Mouse (Mus musculus) hindbrain, embryonic 11.5 days (tissue): Measurements from ENCODE around the gene Gm20403. TPM values are rescaled to one million over a fixed set of nuclear protein-coding genes. Genes with fewer than 3 reads are reported as not detected.
"Not testable (repeated sequence)": the region's sequence is repeated elsewhere in the genome, so short reads cannot be mapped to it uniquely, and the experiment has no call there.

Source experiments
- ATAC-seq: fragments of 200-750 bp; cut with Nextera tagmentation; 2 replicates; pipeline ENCODE4 v1.8.0; 2017; ENCODE audit warnings: mild to moderate bottlenecking, moderate TSS enrichment, moderate library complexity; ENCODE audit not compliant: low FRiP score
- DNase-seq: peaks from one replicate; pipeline ENCODE4 v3.0.0-alpha.2; 2015; ENCODE audit warnings: low spot score
- H3K27ac ChIP-seq: fragments of 300-500 bp; sonication (generic); 2 replicates; pipeline ENCODE4 v1.5.1; 2014; ENCODE audit warnings: mild to moderate bottlenecking, low read depth, low read length
- H3K27me3 ChIP-seq: fragments of 300-500 bp; sonication (generic); 2 replicates; pipeline ENCODE4 v1.6.1; 2014; ENCODE audit warnings: mild to moderate bottlenecking, low read length, moderate library complexity, mixed read lengths; ENCODE audit not compliant: control insufficient read depth, insufficient read depth
- H3K36me3 ChIP-seq: fragments of 300-500 bp; sonication (generic); 2 replicates; pipeline ENCODE4 v1.6.1; 2014; ENCODE audit warnings: mild to moderate bottlenecking, low read length, moderate library complexity, mixed read lengths; ENCODE audit not compliant: control insufficient read depth, insufficient read depth
- H3K4me1 ChIP-seq: fragments of 300-500 bp; sonication (generic); replicated peaks from 2 replicates; pipeline ENCODE4 v1.6.1; 2014; ENCODE audit warnings: low read length, mixed read lengths; ENCODE audit not compliant: control insufficient read depth, insufficient read depth
- H3K4me2 ChIP-seq: fragments of 300-500 bp; sonication (generic); replicated peaks from 2 replicates; pipeline ENCODE4 v1.6.1; 2014; ENCODE audit warnings: mild to moderate bottlenecking, low read depth, low read length
- H3K4me3 ChIP-seq: fragments of 300-500 bp; sonication (generic); 2 replicates; pipeline ENCODE4 v1.5.1; 2014; ENCODE audit warnings: low read depth, low read length
- H3K9ac ChIP-seq: fragments of 300-500 bp; sonication (generic); 2 replicates; pipeline ENCODE4 v1.6.1; 2014; ENCODE audit warnings: low read depth, low read length
- H3K9me3 ChIP-seq: fragments of 300-500 bp; sonication (generic); 2 replicates; pipeline ENCODE4 v1.6.1; 2016; ENCODE audit warnings: low read length; ENCODE audit not compliant: control insufficient read depth
- WGBS: fragments of 180-500 bp; shearing (Covaris S2); extraction: QIAGEN DNeasy Blood & Tissue Kit; methylation state at CpG from one replicate; pipeline ENCODE4 v1.1.7; 2014; 5-methylcytosine and 5-hydroxymethylcytosine counted together
- polyA plus RNA-seq: library from polyadenylated mRNA; unstranded; fragments of >200 nt; fragmentation: Nextera tagmentation; extraction: Ambion mirVana; gene quantifications from 2 replicates; pipeline ENCODE4 v1.2.1, GENCODE M21; 2014

Gene Gm20403
- polyA plus RNA-seq, 1 experiment from 2014 or later, result not detected

- Histone ChIP-seq H3K27me3 (no peaks in the 10 kb centered on the region), H3K4me2 (no peak overlapping the region), H3K36me3 (no peaks in the 10 kb centered on the region), H3K9me3 (no peaks in the 10 kb centered on the region), H3K4me1 (no peaks in the 10 kb centered on the region), H3K4me3 (no peak overlapping the region), H3K9ac (no peak overlapping the region), H3K27ac (no peak overlapping the region)
- no peak for DNase-seq
- WGBS, result 91% methylated on average over 4 of the region's 4 CpGs
- ATAC-seq, result no peak
Measured at GRCm38 (mm10) chr12:54956457-54956856, 29.9 kb downstream of the Gm20403 start.

- no peak overlapping the region for H3K4me2 ChIP-seq
- H3K27ac ChIP-seq, result no peak overlapping the region
- WGBS, result 76% methylated on average over 6 of the region's 6 CpGs
- no peak overlapping the region for H3K4me3 ChIP-seq
- H3K4me1 ChIP-seq, result peaks cover 3% of the 10 kb centered on the region; the same call in 1 of the 2 replicates
- H3K27me3 ChIP-seq, result no peaks in the 10 kb centered on the region
- DNase-seq, result no peak
- no peak for ATAC-seq
- H3K9me3 ChIP-seq, result no peaks in the 10 kb centered on the region
- H3K36me3 ChIP-seq, result no peaks in the 10 kb centered on the region
- H3K9ac ChIP-seq, result no peak overlapping the region
Measured at GRCm38 (mm10) chr12:54946116-54946515, 40.2 kb downstream of the Gm20403 start.

GRCm38 (mm10) chr12:54942586-54943157 lies 43.7 kb downstream of the Gm20403 start:
- H3K36me3 ChIP-seq, result not testable (repeated sequence)
- WGBS, result 93% methylated on average over 6 of the region's 6 CpGs

GRCm38 (mm10) chr12:54937581-54938343 lies 48.6 kb downstream of the Gm20403 start:
- not testable (repeated sequence) for H3K4me3 ChIP-seq, H3K9ac ChIP-seq, H3K36me3 ChIP-seq, H3K4me2 ChIP-seq, H3K4me1 ChIP-seq, DNase-seq, H3K27me3 ChIP-seq, H3K9me3 ChIP-seq, ATAC-seq, H3K27ac ChIP-seq
- WGBS, result 93% methylated on average over 5 of the region's 5 CpGs

More at GRCm38 (mm10) chr12:54942586-54943157, 43.7 kb downstream of the Gm20403 start:
- DNase-seq, H3K9ac ChIP-seq, ATAC-seq, H3K4me3 ChIP-seq, H3K4me1 ChIP-seq, H3K27me3 ChIP-seq, H3K9me3 ChIP-seq, H3K27ac ChIP-seq, H3K4me2 ChIP-seq: not testable (repeated sequence)

Other genes starting within 250 kb of the Gm20403 start
- 240 and 245 TPM in 2 replicates for gene Snx6, start 190.8 kb downstream of the Gm20403 start, polyA plus RNA-seq
- gene Cfl2, start 123.7 kb downstream of the Gm20403 start, polyA plus RNA-seq, result 268 and 275 TPM in 2 replicates
- gene Baz1a, start 27.8 kb upstream of the Gm20403 start, polyA plus RNA-seq, result 29.0 and 42.1 TPM in 2 replicates
- 33.0 and 35.3 TPM in 2 replicates for gene 2700097O09Rik, start 93.6 kb upstream of the Gm20403 start, polyA plus RNA-seq
- 173 and 182 TPM in 2 replicates for gene Srp54a, start 93.7 kb upstream of the Gm20403 start, polyA plus RNA-seq
- gene Fam177a, start 137.9 kb upstream of the Gm20403 start, polyA plus RNA-seq, result 10.3 and 19.9 TPM in 2 replicates
- gene Srp54b, start 168.6 kb upstream of the Gm20403 start, polyA plus RNA-seq, result 59.1 TPM in 2 replicates
- gene 1700047I17Rik2, start 213.1 kb upstream of the Gm20403 start, polyA plus RNA-seq, result 10.9 TPM in 1 of 2 replicates, not detected in the other
- 75.1 and 80.6 TPM in 2 replicates for gene Srp54c, start 243.6 kb upstream of the Gm20403 start, polyA plus RNA-seq